Mouse (Mus musculus) adrenal gland, postnatal 10 days (tissue): ENCODE measurements around the gene Sox6. TPM values are rescaled to one million over a fixed set of nuclear protein-coding genes. Genes with fewer than 3 reads are reported as not detected.
A peak's percentile ranks its signal among the peaks of the same experiment; 100 is the strongest.
"Not testable (repeated sequence)": the region's sequence is repeated elsewhere in the genome, so short reads cannot be mapped to it uniquely, and the experiment has no call there.

Experiments
- DNase-seq: peaks from one replicate; pipeline ENCODE4 v3.0.0; 2021; ENCODE audit warnings: mixed read lengths
- long read RNA-seq, 2 experiments: library from polyadenylated mRNA; stranded (forward); transcript quantifications; one replicate each; pipeline ENCODE4 v2.0.0; 2021
- total RNA-seq, 2 experiments: library from RNA; stranded (reverse); gene quantifications; 2 replicates each; pipeline ENCODE4 v1.2.3; 2021

Gene Sox6
- total RNA-seq = 10 to 100 TPM; 40.0 to 42.9 TPM
- long read RNA-seq, experiment 1, partial matches to known transcripts = 3 of 13 reads
- long read RNA-seq, experiment 1, other reads (novel, unspliced or antisense) = 10 of 13 reads
- long read RNA-seq, experiment 2, partial matches to known transcripts = 2 of 13 reads
- long read RNA-seq, experiment 2, other reads (novel, unspliced or antisense) = 11 of 13 reads

DNA sequence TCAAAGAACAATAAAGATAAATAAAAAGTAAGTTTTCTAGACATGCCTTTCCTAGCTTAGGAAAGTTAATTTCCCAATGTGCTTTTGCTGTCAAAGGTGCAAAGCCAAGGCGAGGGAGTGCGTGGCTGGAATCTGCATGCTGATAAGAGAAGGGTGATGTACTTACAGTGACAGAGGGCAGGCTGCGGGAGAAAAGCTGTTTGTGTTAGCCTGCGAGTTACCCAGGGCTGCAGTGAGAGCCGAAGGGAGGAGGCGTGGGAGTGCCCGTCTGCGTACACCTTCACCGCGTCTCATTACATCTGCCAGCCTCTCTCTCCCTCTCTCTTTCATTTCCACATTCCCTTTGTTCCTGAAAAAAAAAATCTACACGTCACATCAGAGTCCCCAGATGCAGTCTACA, at the start of gene Sox6:
TSS of gene Sox6 (minus strand) at position 286 of the 400 bp plus-strand sequence.
- DNase-seq = peak; percentile 9

DNA sequence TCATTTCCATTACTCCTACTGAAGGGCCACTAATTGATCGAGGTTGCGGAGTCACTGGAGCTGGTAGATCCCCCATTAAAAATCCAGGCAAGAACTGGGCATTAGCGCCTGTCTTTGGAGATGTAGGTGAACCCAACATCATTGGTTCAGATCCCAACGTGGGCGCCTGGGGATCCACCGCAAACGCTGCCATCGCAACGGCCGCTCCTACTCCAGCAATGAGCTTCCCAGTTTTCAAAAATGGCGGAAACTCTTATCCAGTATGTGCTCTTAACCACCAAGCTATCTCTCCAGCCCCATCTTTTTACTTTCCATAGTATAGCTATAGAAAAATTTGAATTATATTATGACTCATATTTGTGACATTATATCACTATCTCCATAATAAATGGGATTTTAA, 45.8 kb upstream of the Sox6 start, which contains the start of gene Gm4353:
TSS of gene Gm4353 (minus strand) at position 270 of the 400 bp plus-strand sequence.
- not testable (repeated sequence) for DNase-seq

DNA sequence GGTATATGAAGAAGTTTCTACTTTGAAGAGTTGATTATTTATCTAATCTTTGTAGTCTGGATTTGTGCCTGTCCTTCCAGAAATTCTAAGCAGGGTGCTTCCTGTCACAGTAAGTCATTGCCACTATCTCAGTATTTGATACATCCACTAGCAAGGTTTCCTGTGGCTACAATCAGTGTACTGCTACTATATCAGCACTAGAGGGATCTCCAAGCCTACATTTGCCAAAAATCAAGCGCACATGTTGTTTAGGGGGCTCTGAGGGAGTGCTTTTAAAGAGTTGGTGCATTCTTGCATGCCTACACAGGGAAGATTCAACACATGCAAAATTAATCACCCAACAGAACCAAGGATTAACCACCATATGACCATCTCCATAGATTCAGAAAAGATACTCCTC, 22.1 kb upstream of the Sox6 start:
- DNase-seq = no peak

DNA sequence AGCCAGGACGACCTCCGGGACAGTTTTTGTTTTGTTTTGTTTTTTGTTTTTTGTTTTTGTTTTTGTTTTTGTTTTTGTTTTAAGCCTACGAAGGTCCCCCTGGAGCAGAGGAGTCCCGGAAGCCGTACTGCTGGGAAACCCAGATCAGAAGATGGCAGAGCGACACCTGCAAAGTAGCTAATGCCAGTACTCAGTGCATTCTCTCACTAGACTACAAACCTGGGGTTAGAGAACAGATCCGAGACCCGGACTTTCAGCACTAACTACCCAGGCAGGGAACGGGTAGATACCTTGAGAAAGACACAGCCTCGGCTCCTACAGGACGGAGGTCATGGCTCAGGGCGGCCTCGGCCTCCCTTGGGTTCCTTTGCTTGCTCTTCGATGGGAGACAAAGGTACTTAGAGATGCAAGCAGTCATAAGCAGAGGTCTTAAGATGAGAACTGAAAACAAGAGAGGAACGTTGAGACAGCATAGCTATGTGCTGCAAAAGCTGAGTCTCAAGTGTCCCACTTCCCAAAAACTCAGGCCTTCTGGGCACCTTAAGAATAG, 1.9 kb upstream of the Sox6 start:
- no peak for DNase-seq

DNA sequence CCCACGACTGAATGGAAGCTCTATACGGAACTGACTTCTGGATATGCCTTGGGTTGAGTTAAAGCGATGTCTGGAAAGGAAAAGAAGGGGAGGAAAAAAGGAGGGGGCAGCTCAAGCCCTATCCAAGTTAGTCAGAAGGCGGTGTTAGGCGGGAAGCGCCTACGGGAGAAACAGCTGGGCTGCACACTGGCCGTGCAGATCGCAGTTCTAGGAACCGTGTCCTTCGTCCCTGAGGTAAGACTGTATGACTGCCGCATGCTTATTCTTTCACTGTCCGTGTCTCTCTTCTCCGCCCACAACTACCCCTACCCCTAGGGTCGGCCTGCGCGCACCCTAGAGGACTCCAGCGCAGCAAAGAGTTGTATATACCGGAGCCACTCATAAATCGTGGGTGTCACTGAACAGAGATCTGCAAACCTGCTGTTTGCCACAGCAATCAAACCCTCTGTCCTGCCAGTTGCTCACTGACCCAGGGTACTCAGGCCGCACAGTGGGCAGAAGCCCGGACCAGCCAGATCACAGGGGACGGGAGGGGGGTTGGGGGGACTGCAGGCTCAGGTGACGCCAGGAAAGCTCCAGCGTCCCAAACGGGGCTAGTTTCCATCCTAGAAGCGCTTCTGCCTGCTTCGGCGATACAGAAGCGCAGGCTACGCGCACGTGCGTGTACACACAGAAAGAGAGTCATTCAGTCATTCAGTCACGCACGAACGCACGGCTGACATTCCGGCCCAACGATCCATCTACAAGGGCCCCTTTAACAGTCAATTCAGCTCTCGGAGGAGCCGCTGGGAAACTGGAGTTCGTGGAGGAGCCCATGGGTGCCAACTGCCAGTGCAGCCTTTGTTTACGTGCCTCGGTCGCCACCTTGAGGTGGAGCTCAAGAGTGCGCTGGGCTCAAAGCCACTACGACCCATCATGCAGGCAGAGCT, 1.2 kb upstream of the Sox6 start:
- peak; percentile 88 for DNase-seq

DNA sequence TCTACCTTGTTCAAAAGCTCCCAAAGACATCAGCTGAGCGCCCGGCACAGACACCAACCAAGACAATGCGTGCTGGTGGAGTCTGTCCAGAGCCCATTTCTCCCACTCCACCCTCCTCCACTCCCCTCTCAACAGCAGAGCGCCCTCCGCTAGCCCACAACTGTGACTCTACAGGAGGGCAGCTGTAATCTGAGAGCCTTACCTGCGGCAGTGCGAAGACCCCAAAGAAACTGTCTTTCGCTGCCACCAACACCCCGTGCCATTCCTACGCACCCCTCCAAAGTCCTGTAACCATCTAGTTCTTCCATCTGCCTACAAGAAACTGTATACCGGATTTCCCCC, 571 bp upstream of the Sox6 start, which contains the start of gene 1110004F10Rik:
TSS of gene 1110004F10Rik (plus strand) at position 202 of the 342 bp plus-strand sequence.
- no peak for DNase-seq

DNA sequence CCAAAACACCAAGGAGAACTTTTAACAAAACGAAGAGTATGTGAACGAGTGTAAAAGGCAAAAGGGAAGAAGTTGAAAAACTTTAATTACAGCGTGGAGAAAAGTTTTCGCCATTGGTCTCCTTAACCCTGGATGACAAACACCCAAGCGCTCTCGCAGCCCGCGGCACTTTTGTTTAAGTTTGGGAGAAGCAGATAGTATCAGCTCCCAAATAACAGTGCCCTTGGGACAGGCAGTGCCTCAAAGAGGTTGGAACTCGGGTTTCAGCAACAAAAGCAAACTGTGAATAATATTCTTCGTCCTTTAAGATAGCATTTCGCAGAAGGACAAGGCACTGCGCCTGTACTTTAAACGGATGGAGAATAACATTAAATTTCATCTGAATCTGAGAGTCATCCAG, 572 bp downstream of the Sox6 start:
- DNase-seq = no peak

DNA sequence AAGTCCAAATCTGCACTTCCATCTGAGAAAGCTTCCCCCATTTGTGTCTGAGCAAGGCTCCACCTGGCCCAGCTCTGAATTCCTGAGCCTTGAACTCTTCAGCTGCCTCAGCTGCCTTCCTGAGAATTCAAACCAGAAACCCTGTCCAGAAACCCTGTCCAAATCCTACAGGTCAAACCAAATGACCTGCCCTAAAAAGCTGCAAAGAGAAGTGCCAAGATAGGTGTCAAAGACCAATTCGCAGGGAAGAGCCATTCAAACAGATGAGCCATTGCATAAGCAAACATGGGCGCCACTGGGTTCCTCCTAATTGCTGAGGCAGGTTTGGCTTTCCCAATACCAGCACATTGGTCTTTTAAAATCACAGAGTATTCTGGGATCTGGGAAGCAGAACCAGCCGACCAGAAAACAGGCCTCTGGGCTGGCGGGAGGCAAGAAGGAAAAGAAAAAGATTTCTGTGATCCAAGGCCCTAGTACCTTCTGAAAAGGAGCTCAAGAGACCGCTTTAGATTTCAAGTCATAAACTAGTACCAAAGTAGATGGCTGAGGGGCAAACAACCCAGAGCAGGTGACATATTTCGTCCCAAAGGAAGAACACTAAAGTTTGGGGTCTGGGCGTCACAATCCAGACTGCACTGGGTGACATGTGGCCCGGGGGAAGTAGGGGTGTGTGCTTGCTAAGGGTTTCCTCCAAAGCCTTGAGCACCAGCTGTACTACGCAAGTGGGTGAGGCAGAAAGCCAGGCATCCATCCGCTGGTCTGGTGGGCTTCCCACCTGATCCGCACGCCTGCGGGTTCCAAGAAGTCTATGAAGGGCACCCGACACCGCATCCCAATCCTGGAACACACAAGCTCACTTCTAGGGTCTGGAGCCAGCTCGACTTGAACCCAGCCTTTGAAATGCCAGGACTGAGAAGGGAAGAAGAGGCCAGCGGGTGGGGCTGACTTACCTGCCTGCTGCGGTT, 1.7 kb downstream of the Sox6 start:
- no peak for DNase-seq

DNA sequence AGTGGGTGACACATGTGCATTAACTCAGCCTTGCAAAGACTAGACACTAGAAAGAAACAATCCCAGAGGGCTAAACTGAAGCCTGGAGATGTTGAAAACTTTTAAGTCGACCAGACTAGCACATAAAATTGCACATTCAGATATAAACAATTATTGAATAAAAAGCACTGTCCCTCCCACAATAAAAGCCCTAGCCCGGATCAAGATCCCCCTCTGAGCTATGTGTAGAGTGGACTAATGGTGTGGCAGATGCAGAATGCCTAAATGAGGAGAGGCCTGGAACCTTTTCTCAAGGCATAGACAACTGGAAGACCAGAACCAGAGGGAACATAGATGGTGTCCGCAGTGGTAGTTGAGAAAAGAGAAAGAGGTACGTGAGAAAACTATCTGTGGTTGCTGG, 3.1 kb downstream of the Sox6 start:
- DNase-seq = no peak

DNA sequence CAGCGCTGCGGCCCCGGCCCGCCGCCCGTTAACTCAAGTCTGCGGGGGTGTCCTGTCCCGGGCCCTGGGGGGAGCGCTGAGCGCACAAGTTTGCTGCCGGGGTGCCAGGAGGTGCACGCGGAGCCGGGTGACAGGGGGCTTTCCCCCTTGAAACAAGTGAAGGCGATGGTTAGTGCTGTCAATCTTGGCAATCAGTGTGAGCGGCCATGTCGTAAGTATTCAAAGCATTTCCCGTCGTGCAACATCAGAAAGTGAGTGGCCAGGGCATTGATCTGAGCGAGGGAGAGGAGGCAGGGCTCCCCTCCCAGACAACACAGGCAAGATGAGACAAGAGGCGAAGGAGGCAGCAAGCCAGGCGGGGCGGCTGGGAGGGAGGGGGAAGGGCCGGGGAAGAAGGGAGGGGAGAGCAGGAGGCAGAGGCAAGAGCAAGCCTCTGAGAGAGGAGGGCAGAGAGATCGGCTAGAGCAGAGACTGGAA, 4.3 kb downstream of the Sox6 start:
- peak; percentile 63 for DNase-seq

DNA sequence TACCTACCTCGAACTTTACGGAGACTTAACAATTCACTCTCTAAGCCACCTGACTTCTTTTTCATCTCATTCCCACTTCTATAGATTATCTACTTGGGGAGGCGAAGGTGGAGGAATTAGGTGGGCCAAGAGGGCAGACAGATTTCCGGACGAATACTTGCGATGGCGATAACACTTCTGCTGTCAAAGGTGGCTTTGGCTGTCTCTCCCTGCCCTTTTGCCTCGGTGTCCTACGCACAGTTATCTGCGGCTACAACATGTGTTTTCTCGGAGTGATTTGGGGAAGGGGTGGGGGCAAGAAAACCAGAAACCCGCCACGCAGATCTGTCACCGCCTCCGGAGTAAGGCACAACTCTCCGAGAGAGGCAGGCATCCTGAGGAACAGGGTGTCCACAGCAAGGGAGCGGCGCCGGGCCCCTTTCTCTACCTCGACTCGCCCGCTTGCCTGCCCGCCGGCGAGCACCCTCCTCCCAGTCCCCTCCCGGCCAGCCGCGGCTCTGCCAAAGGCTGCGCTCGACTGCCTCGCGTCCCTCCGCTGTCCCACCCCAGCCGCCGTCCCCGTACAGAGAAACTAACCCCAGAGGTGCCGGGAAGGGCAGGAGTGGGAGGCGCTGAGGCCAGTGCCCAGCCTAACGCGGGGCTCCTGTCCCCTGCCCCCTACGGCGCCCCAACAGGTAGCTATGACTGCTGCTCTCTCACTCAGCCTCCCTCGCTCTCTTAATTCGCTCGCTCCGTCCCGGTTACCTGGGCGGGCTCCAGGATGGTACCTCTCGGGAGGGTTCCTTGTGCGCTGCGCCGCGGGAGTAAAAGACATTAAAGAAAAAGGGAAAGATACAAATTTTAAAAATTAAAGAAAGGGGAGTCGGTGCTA, 5.0 kb downstream of the Sox6 start:
- peak; percentile 74 for DNase-seq

DNA sequence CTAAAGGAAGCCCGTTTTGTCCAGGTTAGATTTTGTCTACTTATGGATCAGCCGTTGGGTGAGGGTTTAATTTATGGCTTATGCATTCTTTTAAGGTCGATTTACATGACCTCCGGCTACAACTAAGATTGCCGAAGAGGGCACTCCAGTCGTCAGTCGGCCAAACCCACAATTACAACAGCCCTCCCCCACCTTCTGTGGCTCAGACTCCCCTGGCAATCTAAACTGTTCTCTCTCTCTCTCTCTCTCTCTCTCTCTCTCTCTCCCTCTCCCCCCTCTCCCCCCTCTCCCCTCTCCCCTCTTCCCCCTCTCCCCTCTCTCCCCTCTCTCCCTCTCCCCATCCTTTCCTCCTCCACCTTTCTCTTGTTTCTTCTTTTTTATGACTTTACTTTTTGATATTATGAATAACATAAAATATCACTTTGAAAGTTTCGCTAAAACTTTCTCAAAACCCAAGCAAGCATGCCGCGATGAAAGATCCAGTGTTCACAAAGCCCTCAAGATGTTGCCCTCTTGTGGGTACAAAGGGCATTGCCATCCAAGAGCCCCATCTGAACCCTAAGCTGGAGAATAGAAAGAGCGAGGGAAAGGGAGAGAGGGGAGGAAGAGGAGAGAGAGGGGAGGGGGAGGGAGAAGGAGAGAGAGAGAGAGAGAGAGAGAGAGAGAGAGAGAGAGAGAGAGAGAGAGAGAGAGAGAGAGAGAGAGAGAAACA, 5.8 kb downstream of the Sox6 start:
- DNase-seq = peak; percentile 85

DNA sequence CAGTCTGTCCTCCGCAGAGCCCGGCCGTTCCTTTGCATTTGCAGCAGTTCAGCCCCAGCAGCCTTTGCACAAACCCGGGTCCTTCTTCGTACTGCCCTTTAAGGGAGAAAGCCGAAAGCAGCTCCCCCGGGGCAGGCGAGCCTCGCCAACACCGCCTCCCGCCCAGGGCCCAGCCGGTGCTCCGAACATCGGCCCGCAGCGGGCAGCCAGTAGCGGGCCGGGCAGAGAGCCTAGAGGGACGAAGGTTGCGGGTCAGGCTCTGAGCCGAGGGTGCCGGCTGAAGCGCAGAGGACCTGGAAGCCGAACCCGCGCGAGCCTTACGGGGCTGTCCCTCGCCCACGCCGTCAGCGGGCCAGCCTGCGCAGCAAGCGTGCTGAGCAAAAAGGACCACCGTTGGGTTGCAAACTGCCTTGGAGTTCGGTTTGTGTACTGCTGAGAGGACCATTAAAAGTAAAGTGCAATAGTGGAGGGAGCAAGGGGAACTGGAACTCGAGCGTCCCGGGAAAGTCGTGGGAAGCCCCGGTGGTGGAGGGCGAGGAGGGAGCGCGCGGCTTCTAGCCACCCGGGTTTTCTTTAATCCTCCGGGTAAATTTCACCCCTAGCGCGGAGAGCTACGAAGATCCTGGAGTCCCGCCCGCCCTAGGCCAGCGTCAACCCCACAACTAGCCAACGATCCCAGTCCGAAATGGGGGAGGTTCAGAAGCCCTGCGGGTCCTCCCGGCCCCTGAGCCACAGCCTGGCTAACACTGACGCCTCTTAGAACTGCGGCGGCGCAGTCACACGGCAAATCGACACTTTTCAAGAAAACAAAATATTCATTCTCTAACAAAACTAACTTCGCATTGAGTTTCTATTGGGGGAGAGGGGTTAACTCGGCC, 6.6 kb downstream of the Sox6 start:
- peak; percentile 90 for DNase-seq

DNA sequence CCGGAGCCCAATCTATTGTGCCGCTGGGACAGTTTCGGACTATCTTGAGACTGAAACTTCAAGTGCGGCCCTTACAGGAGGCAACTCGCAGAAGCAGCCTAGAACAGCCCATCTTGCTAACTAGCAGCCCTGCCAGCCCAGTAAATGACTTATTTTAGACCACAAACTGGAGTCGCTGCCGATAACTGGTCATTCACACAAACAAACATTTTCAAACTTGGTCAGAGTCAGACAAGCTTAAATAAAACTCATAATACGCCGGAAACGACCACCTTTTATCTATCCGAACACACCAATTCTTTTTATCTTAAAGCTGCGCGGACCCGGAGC, 7.2 kb downstream of the Sox6 start:
- no peak for DNase-seq

DNA sequence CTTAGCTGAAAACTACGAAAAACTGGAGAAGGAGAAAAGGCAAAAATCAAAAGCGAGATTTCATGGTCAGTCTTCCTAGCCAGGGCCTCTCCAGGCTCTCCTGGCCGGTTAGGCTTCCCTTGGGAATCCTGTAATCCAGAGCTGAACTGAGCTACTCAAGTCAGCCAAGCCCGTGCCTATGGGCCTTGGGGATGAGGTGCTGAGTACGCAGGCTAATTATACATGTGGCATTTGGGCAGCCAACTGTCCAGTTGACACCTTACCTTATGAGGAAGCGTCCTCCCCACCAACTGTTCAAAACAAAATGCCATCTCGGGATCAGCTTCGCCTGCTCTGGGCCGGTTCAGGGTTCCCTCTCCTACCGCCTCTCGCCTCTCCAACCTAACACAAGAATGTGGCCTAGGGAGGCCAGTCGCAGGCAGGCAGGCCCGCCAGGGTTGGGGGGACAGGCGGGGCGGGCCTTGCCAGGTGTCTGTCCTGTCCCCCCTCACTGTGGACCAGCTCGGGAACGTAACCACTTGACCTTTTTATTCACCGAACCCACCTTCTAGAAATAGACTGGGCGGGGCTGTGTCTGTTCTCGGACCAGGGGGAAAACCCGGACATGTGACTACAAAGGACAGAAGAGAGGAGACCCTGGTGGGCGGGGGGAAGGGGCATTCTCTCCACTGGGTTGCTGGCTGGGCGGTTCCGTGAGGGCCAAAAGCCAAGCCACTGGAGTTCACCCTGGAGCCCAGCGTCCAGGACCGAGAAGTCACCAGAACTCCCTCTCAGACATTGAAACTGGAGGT, 7.8 kb downstream of the Sox6 start:
- DNase-seq = peak; percentile 56

DNA sequence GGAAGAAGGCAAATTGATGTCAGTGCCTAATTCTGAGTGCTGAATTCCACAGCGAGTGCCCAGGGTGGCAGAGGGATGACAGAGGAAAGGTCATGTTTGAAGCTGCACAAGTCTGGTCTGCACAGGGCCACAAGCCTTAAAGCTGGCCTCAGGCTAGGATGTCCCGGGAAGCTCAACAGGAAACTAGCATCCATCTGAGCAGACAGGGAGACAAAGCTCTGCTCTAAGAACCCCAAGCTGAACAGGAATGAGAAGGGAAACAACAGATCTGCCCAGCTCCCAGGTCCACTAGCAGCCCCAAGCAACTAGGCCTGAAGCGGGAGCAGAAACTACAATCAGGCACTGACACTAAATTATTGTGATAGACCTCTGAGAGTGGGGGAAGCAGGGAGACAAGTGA, 8.6 kb downstream of the Sox6 start:
- no peak for DNase-seq

DNA sequence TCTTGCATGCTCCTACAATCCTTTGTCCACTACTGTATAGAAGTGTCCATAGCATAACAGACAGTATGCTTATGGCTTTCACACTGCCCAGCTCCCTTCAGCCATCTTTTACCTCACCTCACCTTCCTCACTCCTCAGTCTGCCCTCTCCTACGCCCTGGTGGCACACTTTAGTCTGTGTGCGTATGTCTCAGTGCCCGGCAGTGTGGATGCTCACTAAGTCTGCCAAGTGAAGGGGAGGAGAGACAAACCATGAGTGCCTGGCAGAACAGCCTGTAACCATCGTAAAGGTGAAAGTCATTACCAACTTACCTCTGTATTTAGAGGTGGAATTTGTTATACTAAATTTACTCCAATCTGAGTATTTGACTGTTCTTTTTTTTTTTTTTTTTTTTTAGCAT, 35.9 kb downstream of the Sox6 start:
- DNase-seq = no peak

DNA sequence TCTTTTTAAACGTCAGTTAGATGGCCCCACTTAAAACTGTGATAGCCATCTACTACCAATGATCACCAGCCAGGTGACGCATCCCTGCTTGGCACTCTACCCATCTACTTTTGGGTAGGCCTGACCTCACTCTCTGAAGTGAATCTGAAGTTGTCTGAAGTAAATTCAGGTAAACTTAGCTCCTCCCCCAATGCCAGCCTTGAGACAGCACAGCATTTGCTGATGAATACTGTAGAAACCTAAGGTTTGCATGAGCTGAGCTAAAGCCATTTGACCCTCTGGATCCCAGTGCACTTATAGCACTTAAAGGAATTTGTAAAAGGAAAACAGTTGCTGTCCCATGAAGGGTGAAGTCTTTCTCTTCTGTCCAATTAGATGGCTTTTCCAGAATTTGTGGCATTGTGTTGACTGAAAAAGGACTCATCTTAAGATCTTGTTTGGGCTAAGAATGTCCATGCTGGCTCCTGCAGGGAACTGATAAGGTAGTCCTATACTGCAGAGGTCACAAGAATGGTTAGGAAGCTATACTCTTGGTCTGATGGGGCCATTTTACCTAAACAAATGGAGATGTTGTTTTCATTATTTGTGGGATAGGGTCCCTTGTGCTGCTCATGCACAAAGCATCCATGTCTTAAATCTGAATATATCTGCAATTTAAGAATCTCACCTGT, 50.4 kb downstream of the Sox6 start:
- no peak for DNase-seq
